Mouse (Mus musculus) liver, postnatal 0 days (tissue): ENCODE data around the gene Map10. TPM values are rescaled to one million over a fixed set of nuclear protein-coding genes. Genes with fewer than 3 reads are reported as not detected.

Experiments used
- ATAC-seq: fragments of 200-750 bp; cut with Nextera tagmentation; 2 replicates; pipeline ENCODE4 v1.8.0; 2017; ENCODE audit warnings: mild to moderate bottlenecking, moderate library complexity
- DNase-seq: peaks from one replicate; pipeline ENCODE4 v3.0.0-alpha.2; 2016
- H3K27ac ChIP-seq: fragments of 300-500 bp; sonication (generic); 2 replicates; pipeline ENCODE4 v1.5.1; 2014; ENCODE audit warnings: antibody characterized with exemption, moderate library complexity, mild to moderate bottlenecking, low read depth
- H3K27me3 ChIP-seq: fragments of 300-500 bp; sonication (generic); 2 replicates; pipeline ENCODE4 v1.6.1; 2014; ENCODE audit warnings: low read length, control low read depth, mixed read lengths; ENCODE audit not compliant: insufficient read depth
- H3K36me3 ChIP-seq: fragments of 300-500 bp; sonication (generic); replicated peaks from 2 replicates; pipeline ENCODE4 v1.6.1; 2014; ENCODE audit warnings: mild to moderate bottlenecking, control low read depth, low read length, moderate library complexity, mixed read lengths; ENCODE audit not compliant: insufficient read depth
- H3K4me1 ChIP-seq: fragments of 300-500 bp; sonication (generic); 2 replicates; pipeline ENCODE4 v1.6.1; 2014; ENCODE audit warnings: antibody characterized with exemption, mild to moderate bottlenecking, control low read depth; ENCODE audit not compliant: insufficient read depth
- H3K4me2 ChIP-seq: fragments of 300-500 bp; sonication (generic); 2 replicates; pipeline ENCODE4 v1.6.1; 2014; ENCODE audit warnings: low read depth, mild to moderate bottlenecking, low read length, moderate library complexity, mixed read lengths
- H3K4me3 ChIP-seq: fragments of 300-500 bp; sonication (generic); 2 replicates; pipeline ENCODE4 v1.5.1; 2014; ENCODE audit warnings: low read depth, low read length
- H3K9ac ChIP-seq: fragments of 300-500 bp; sonication (generic); replicated peaks from 2 replicates; pipeline ENCODE4 v1.6.1; 2014; ENCODE audit warnings: mild to moderate bottlenecking, moderate library complexity
- H3K9me3 ChIP-seq: fragments of 300-500 bp; sonication (generic); 2 replicates; pipeline ENCODE4 v1.6.1; 2016; ENCODE audit warnings: mild to moderate bottlenecking, control low read depth, low read length, mixed read lengths
- CTCF ChIP-seq: sonication (generic); IDR thresholded peaks from 2 replicates; pipeline ENCODE4 v1.5.1; 2016; ENCODE audit warnings: antibody characterized with exemption, low read depth
- EP300 ChIP-seq: IDR thresholded peaks from 2 replicates; pipeline ENCODE4 v1.6.1; 2016; ENCODE audit warnings: antibody characterized with exemption, low read depth, mild to moderate bottlenecking
- WGBS: fragments of 180-500 bp; shearing (Covaris S2); extraction: QIAGEN DNeasy Blood & Tissue Kit; methylation state at CpG from one replicate; pipeline ENCODE4 v1.1.7; 2014; ENCODE audit not compliant: insufficient replicate concordance; 5-methylcytosine and 5-hydroxymethylcytosine counted together
- polyA plus RNA-seq: library from polyadenylated mRNA; unstranded; fragments of >200 nt; fragmentation: Nextera tagmentation; extraction: Ambion mirVana; gene quantifications from 2 replicates; pipeline ENCODE4 v1.2.1, GENCODE M21; 2015

Map10 gene
- 0.67 and 0.78 TPM in 2 replicates for polyA plus RNA-seq

- no peaks in the 10 kb centered on the region for H3K27me3 ChIP-seq
- H3K4me3 ChIP-seq: peak within 1 kb of the TSS; percentile 56
- TF ChIP-seq CTCF: no peak
- TF ChIP-seq EP300: no peak
- H3K4me1 ChIP-seq: peaks cover 10% of the 10 kb centered on the region
- WGBS: 3% methylated on average over 62 of the region's 62 CpGs
- peak within 1 kb of the TSS; percentile 68 for H3K9ac ChIP-seq
- DNase-seq (peak; percentile 85), ATAC-seq (peak; percentile 86)
- H3K9me3 ChIP-seq: peaks cover 23% of the 10 kb centered on the region
- H3K27ac ChIP-seq: peak within 1 kb of the TSS; percentile 44; the same call in 1 of the 2 replicates
- no peaks in the 10 kb centered on the region for H3K36me3 ChIP-seq
- peak within 1 kb of the TSS; percentile 85 for H3K4me2 ChIP-seq
These were observed at the start of gene Map10 for GRCm38 (mm10) chr8:125669700-125670195. Map10 (plus strand) TSS chr8:125669818.

DNA sequence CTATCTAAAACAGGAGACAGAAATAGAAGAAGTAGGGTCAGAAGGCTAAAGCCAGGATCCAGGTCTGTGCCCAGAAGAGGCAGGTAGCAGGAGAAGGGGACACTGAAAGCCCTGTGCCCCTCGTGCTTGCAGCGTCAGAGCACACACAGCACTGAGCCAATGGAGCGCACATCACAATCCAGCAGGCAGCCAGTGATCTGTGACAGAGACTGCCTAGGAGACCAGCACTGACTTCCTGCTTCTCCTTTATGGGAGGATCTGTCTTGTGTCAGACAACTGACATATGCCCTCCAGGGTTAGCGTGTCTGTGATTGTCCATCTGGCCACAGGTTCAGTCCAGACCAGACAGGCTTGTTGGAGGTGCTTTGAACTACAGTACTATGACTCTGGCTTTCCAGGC, 49.3 kb upstream of the Map10 start:
- Histone ChIP-seq H3K9me3 (no peaks in the 10 kb centered on the region), H3K27me3 (no peaks in the 10 kb centered on the region), H3K4me2 (no peak overlapping the region), H3K9ac (no peak overlapping the region), H3K27ac (no peak overlapping the region), H3K4me3 (no peak overlapping the region), H3K36me3 (no peaks in the 10 kb centered on the region), H3K4me1 (peaks cover 14% of the 10 kb centered on the region)
- WGBS: 48% methylated on average over 4 of the region's 4 CpGs
- ATAC-seq (no peak), DNase-seq (no peak)
- no peak for TF ChIP-seq EP300

- Histone ChIP-seq H3K36me3 (no peaks in the 10 kb centered on the region), H3K4me1 (peaks cover 9% of the 10 kb centered on the region), H3K4me2 (no peak overlapping the region), H3K4me3 (no peak overlapping the region), H3K9ac (no peak overlapping the region), H3K27me3 (no peaks in the 10 kb centered on the region), H3K27ac (no peak overlapping the region), H3K9me3 (no peaks in the 10 kb centered on the region)
- WGBS: 61% methylated on average over 8 of the region's 8 CpGs
- no peak for DNase-seq
- peak; percentile 54 for ATAC-seq
- TF ChIP-seq CTCF (no peak), EP300 (peak; percentile 25; the same call in 1 of the 2 replicates)
These were observed 45.3 kb upstream of the Map10 start for GRCm38 (mm10) chr8:125624287-125624686.

DNA sequence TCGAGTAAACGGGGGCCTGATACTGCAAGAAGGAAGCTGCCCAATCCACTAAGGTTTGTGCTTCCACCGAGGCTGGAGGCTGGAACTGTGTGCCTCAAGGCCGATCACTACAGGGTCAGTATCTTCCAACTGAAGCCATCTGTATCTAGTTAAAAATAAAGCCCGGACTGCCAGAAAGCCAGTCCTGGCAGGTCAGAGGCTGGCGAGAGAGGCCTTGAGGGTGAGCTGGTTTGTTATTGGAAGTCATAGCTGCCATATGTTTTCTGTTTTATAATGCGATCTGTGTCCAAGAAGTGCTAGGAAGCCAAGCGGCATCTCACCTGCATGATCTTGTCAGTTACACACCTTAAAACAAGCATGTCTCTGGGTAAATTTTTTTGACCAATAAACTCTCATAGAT, 43.2 kb upstream of the Map10 start:
- Histone ChIP-seq H3K9me3 (no peaks in the 10 kb centered on the region), H3K9ac (no peak overlapping the region), H3K36me3 (no peaks in the 10 kb centered on the region), H3K4me2 (no peak overlapping the region), H3K4me3 (no peak overlapping the region), H3K27ac (no peak overlapping the region), H3K4me1 (peaks cover 2% of the 10 kb centered on the region; the same call in 1 of the 2 replicates), H3K27me3 (no peaks in the 10 kb centered on the region)
- DNase-seq: no peak
- WGBS: 85% methylated on average over 8 of the region's 8 CpGs
- no peak for ATAC-seq
- TF ChIP-seq CTCF (no peak), EP300 (no peak)

- WGBS: 93% methylated on average over 1 of the region's 1 CpGs
- Histone ChIP-seq H3K9ac (no peak overlapping the region), H3K4me1 (peaks cover 2% of the 10 kb centered on the region; the same call in 1 of the 2 replicates), H3K9me3 (no peaks in the 10 kb centered on the region), H3K4me2 (no peak overlapping the region), H3K27me3 (no peaks in the 10 kb centered on the region), H3K36me3 (no peaks in the 10 kb centered on the region), H3K4me3 (no peak overlapping the region), H3K27ac (no peak overlapping the region)
- ATAC-seq (no peak), DNase-seq (no peak)
- TF ChIP-seq EP300: no peak
- TF ChIP-seq CTCF: no peak
These were observed 40.8 kb upstream of the Map10 start for GRCm38 (mm10) chr8:125628834-125629233.

GRCm38 (mm10) chr8:125638411-125639058, 31.1 kb upstream of the Map10 start:
- no peak for TF ChIP-seq EP300
- TF ChIP-seq CTCF: no peak
- no peak overlapping the region for H3K9ac ChIP-seq
- no peaks in the 10 kb centered on the region for H3K27me3 ChIP-seq
- no peak overlapping the region for H3K4me2 ChIP-seq
- no peak for ATAC-seq
- no peaks in the 10 kb centered on the region for H3K4me1 ChIP-seq
- no peaks in the 10 kb centered on the region for H3K9me3 ChIP-seq
- 67% methylated on average over 6 of the region's 6 CpGs for WGBS
- no peak overlapping the region for H3K4me3 ChIP-seq
- H3K27ac ChIP-seq: no peak overlapping the region
- no peaks in the 10 kb centered on the region for H3K36me3 ChIP-seq
- DNase-seq: no peak
